Mouse (Mus musculus): ENCODE data around the gene Tmem43. TPM values are rescaled to one million over a fixed set of nuclear protein-coding genes. Genes with fewer than 3 reads are reported as not detected.

Tmem43 gene
- total RNA-seq, 2 experiments from 2014 or later: 38.5 to 46.8 TPM

DNA sequence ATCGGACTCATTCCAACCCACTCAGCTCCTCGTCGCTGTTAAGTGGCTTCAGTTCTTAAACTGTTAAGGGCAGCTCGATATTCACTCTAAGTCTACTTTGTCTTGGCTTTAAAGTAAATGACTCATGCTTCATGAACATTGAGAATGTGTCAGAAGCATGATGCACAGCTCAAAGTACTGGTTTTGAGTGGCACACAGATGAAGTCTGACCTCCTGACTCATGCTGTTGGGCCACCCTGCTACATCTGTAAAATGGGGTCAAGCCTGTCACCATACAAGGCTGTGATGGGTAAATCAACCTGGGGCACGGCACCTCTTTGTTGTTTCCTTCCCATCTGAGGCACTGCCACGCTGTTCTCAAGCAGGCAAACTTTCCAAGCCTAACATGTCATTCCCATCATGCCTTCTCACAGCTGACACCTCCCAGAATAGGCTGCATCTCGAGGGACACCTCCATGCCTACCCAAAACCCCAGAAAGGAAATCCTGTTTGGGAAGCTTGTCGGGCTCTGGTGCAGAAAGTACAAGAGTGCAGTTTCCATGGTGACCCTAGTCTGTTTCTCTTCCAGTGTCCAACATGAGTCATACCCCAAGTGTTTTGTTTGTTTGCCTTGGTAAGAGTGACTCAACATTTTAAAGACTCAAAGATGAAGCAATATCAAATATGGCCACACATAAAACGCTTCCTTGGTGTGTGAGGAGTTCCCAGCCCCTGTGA lies 15.2 kb downstream of the Tmem43 start:
- no peak for DNase-seq
- intact Hi-C loops (cut with DNase I): no loop called here

DNA sequence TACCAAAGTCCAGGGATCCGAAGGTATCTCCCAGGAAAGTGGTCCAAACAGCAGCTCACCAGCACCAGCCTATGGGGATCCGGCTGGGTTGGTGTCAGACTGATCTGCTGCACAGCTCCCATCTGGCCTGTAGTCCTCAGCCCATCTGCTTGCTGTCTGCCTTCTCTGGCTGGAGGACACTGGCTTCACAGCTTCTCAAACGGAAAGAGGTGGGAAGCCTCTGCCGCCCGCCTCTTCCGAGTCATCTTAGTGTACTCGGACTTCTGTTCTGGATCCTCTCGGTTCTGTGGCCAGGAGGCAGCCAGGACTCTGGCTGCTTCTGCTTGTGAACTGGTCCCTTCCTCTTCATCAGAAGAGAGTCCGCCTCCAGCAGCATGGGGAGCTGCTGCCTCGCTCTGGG lies 16.4 kb downstream of the Tmem43 start:
- intact Hi-C loops (cut with DNase I): no loop called here

DNA sequence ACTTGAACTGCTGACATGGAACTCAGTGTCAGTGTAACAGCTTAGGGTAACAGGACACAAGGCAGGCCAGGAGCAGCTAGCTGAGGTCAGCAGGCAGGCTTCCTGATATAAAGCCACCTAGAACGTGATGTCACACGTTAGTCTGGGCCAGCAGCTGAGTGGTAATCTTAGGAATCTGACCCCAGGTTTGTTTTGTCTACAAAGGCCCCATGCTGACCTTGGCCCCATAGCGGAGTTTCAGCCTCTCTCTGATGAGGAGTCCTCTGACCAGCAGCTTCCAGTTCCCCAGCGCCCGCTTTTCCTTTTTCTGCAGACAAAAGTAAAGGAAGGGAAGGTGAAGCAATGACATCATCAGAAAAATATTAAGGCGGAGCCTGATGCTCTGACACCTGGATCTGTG lies 17.5 kb downstream of the Tmem43 start:
- no peak for DNase-seq
- intact Hi-C loops (cut with DNase I): no loop called here

More for the DNA sequence above, 16.4 kb downstream of the Tmem43 start:
- DNase-seq: peak; percentile 16

DNA sequence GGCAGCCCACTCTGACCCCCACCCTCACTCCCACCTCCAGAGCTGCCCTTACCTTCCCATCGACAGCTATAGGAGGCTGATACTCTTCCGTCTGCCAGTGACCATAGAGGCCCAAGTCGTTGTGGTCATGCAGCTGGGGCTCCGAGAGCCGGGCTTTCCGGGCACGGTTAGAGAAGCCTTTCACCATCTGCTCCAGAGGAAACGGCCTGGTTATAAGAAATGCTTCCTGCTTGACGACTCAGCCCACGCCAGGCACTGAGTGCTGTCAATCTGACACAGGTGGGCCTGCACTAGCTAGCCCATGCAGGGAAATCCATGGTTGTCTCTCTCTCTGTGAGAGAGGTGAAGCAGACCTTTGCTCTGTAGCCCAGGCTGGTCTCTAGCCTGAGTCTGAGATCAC lies 19.6 kb downstream of the Tmem43 start:
- intact Hi-C loops (cut with DNase I): no loop called here
- no peak for DNase-seq

DNA sequence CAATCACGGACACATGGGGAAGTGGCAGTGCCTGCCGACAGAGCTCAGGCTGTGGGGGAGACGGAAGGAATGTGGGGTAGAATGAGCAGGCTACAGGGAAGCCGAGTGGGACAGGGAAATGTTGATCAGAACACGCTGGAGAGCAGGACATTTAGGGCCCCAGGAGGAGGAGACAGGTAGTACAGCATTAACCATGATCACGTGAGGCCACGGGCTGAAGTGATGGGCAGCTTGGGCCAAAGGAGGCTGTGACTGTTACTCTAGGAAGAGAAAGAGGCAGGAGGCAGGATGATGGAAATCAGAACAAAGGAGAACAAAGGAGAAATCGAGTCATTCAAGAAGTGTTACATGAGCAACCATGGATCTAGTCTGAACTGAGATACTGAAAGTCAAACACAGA lies 21.0 kb downstream of the Tmem43 start:
- DNase-seq: no peak
- intact Hi-C loops (cut with DNase I): no loop called here

DNA sequence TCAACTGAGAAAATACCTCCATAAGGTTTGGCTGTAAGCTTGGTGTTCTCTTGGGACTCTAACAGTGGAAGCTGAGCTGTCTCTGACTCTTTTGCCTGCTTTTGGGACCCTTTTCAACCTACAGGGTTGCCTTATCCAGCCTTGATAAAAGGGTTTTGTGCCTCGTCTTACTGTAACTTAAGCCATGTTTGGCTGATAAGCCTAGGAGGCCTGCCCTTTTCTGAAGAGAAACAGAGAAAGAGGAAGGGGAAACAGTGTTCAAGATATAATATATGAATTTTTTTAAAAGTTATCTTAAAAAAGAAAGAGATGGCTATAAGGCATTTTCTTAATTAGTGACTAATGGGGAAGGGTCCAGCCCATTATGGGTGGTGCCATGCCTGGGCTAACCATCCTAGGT lies 29.8 kb downstream of the Tmem43 start:
- intact Hi-C loops (cut with DNase I): no loop called here

DNA sequence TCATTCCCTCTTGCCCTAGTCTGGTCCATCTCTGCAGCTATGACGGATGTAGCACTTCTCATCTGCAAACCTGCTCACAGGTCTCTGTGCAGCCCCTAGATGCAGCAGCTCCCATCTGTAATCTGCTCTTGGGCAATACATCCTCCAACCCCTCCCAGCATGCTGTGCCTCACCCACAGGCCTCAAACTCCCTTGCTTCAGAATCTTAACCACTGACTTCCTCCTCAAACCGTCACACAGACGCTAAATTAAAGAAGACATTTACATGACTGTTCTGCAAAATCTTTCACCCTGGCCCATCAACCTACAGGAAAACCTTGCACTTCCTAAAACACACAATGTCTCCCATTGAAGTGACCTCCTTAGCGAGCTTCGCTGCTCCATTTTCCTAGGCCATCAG lies 32.5 kb downstream of the Tmem43 start:
- no peak for DNase-seq
- intact Hi-C loops (cut with DNase I): no loop called here

More for the DNA sequence above, 29.8 kb downstream of the Tmem43 start:
- DNase-seq: no peak

DNA sequence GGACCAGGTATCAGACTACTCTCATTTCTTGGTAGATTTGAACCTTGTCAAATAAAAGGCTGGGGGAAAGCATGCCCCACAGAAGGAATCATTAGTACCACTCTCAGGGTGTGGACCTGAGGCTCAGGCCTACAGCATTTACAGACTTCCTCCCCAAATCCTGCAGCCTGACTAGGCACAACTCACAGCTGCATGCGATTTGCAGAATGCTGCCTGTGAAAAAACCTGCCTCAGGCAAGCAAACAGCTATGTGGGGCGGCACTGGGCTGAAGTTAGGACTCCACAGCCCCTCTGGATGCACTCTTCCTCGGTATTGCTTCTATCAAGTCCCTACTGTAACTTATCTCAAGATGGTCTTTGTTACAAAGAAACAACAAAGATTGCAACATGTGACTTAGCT lies 34.5 kb downstream of the Tmem43 start:
- DNase-seq: no peak
- intact Hi-C loops (cut with DNase I): no loop called here

DNA sequence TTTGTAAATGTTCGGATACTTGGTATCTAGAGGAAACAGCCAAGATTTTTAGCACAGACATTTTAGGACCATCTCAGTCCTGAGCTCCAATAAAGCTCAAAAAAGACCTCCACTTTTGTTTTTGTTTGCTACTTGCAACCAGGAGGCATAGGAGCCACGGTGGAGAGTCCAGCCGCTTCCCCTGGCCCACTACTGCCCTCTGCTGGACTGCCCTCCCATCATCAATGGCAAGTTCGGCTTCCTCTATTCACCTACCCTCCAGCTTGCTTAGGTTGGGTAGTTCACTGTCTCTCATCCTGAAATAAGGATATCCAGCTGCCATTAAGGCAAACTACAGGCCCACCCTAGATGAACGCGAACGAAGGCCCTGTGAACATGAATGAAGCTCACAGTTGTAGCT lies 35.8 kb downstream of the Tmem43 start:
- intact Hi-C loops (cut with DNase I): no loop called here
- DNase-seq: peak; percentile 78

DNA sequence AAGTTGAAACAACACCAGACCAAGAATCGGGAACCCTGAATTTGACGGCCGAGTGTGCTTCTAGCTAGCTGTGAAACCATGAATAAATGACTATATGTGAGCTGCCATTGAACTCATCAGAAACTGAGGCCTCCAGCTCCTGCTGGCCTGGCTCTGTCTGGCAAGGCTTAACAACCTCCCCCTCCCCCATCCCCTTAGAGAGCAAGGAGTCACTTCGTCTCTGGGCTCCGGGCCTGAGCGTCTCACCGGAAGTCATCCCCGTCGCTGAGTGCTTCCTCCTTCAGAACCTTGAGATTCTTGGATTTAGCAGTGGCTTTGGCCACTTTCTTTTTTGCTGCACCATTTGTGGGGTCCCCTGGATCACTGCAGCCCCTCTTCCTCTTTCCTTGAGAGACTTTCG lies 36.7 kb downstream of the Tmem43 start:
- intact Hi-C loops (cut with DNase I): no loop called here
- no peak for DNase-seq

DNA sequence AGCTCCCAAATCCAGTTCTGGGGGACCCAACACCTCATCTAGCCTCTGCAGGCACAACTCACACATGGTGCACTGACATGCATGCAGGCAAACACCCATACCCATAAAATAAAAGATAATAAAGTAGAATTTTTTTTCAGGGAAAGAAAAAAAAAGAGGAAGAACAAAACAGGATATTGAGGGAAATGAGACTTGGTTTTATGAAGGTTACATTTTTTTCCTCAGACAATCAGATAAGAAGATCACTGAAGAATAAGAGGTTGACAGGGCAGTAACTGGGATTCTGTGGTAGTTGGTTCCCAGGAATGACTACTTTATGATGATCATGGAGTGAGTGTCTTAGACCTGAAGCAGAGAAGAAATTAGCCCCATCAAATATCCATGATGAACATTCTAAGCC lies 40.6 kb downstream of the Tmem43 start:
- no peak for DNase-seq
- intact Hi-C loops (cut with DNase I): no loop called here

DNA sequence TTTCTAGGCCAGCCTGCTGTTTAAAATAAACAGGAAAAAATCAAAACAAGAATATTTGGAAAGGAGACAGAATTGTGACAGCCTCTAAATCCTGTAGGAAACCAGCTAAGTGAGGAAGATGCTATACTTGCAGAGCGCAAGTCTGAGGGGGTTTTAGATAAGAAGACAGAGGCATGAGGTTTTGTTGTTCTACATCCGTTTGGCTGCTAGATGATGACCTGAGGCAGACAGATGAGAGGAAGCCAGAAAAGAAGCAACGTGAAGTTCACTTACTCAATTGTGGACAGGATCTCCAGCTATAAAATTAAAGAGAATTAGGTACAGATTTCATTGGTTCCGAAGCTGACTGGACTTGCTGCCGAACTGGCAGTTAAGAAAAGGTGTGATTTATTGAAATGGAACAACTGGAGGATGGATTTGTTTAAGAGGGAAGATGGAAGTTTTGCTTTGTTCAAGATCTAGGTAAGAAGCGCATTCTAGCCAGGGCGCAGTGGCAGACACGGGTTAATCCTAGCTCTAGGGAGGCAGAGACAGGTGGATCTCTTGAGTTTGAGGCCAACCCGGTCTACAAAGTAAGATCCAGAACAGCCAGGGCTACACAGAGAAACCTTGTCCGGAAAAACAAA lies 41.3 kb downstream of the Tmem43 start:
- intact Hi-C loops (cut with DNase I): no loop called here
- no peak for DNase-seq

DNA sequence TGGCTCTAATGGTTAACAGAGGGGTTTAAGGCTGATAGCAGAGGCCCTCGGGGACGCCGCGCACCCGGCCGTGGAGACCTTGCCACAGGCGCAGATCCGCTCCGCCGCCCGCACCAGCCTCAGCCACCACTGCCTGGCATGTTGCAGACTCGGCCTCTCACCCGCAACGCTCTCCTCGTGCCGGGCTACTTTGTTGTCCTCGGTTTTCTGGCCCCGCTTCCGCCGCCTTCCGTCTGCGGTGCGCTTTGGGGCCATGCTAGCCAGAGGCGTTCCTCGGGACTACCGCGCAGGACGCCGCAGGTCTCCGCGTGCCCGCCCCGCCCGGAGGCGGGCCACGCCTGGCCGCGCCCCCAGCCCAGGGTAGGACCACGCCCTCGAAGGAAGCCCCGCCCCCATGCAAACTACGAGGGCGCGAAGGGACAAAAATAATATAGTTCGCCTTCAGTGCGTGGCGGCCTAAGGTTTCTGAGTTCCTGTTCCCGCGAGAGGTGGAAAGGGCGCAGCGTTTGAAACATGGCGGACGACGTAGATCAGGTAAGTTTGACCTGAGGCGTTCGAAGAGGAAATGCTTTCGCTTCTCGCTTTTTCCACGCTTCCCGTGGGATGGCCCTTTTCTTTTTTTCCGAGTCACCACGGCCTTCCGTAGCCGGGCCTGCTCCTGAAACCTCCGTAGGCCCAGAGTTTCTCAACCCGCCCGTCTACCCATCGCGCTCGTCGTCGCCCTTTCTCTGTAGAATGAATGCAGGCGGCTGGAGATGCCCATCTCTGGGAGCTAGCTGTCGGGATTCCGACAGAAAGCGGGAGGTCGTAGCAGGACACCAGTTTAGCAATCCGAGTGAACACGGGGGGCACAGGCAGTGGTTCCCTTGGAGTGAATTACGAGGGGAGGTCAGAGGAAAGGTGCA lies 42.3 kb downstream of the Tmem43 start, which contains the start of the genes Xpc and Lsm3:
Xpc (minus strand) TSS at position 344 of the 905 bp plus-strand sequence.
Lsm3 (plus strand) TSS at position 384 of the 905 bp plus-strand sequence.
- peak; percentile 97 for DNase-seq
- intact Hi-C loops (cut with DNase I): no loop called here

DNA sequence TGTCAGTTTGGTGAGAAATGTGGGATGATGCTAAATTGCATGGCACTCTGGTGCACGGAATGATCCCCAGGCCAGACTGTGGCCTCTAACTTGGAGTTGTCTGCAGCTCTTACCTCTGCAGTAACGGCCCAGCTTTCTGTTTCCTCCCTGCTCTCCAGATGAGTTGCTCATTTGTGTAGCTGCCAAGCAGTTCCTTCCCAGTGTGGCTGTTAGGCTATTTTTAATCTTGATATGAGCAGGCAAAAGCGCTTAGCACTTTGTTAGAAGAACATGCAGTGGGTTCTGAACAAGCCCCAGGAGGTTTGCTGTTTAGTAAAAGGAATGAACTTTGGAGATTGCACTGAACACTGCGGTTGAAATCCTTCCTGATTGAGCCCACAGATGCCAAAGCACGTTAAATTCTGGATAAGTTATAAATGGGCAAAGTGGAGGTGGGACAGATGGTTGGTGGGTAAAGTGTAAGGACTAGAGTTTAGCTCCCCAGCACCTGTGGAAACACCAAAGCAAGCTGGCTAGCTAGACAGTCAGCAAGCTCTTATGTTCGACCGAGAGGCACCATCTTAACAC lies 45.0 kb downstream of the Tmem43 start:
- DNase-seq: no peak
- intact Hi-C loops (cut with DNase I): no loop called here

DNA sequence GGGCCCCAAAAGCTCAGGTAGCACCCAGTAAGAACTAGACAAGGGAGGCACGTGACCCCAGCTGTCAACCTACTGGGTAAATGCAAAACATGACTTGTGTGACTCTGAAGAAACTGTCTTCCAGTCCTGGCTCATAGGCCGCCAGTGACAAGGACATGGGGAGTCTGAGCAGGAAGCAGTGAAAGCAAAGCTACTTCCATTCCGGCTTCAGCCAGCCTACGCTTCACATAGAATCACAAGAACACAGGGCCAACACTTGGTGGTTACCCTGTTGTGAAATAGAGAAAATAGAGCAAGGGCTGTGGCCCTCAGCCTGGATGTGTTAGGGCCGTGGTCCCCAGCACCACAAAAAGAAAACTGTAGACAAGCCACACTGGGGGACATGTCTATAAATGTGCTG lies 49.3 kb downstream of the Tmem43 start:
- DNase-seq: no peak
- intact Hi-C loops (cut with DNase I): loop anchor here (10.0 kb wide), 1 partner anchor 372 kb away; no protein-coding TSS in a partner anchor

DNA sequence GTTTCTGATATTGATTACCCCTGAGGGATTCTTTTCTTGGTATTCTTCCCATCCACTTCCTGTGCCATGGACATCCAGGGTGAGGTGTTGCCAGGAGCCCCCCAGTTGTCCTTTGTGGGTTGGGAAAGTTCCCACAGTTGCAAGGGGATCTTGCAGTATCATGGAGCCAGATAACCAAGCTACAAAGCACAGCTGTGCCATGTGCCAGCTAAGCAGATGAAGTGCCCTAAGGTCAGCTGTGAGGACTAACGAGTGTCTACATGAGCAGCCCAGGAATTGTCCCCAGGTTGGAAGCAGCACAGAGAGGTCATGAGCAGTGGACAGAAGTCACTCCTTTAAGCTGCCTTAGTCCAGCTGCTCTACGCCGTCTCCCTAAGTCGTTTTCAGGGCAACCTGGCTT lies 52.0 kb downstream of the Tmem43 start:
- DNase-seq: no peak
- intact Hi-C loops (cut with DNase I): loop anchor here (5.0 to 10.0 kb wide), 3 partner anchors 217 to 369 kb away; no protein-coding TSS in a partner anchor

DNA sequence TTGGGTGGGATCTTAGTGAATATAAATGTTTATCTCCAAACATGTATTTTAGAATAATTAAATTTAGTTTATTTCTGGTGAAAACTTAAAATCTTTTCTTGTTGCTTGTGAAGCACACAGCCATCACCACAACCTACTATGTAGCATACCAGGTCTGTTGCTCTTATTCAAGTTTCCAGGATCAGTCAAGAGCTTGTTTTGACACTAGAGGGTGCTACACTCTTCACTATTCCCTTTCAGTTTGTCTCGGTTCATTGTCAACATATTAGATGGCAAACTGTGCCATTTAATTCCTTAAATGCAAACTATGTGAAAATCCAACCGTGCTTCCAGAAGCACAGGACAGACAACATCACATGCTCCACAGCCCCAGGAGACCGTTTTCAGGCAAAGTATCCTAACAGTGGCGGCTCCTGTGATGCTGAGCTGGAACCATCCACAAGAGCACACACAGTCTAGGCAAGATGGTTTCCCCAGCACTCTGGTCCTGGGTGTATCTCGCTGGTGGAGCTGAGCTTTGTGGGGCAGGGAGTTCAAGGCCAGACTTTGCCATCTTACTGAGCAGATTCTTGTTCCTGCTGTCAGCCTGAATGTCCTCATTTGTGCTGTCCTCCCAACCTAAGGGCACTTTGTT lies 53.8 kb downstream of the Tmem43 start:
- DNase-seq: no peak
- intact Hi-C loops (cut with DNase I): loop anchor here (5.0 to 10.0 kb wide), 3 partner anchors 215 to 367 kb away; no protein-coding TSS in a partner anchor

DNA sequence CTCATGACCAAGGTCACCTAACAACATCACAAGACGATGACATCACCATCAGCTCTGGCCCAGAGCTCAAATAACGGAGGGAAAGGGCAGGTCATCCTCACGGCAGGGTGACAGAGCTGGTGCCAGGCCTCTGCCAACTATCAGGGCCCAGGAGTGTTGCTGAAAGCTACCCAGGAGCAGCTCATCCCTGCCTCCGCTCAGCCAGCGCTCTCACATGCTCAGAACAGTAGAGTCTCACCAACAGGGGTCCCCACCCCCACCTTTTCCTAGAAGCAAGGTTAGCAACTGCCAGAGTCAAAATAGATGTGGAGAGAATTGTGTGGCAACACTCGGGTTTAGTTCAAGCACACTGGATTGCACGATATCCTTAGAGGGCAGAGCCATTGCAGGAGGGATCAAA lies 54.8 kb downstream of the Tmem43 start:
- intact Hi-C loops (cut with DNase I): loop anchor here (5.0 to 10.0 kb wide), 3 partner anchors 214 to 367 kb away; no protein-coding TSS in a partner anchor
- no peak for DNase-seq

DNA sequence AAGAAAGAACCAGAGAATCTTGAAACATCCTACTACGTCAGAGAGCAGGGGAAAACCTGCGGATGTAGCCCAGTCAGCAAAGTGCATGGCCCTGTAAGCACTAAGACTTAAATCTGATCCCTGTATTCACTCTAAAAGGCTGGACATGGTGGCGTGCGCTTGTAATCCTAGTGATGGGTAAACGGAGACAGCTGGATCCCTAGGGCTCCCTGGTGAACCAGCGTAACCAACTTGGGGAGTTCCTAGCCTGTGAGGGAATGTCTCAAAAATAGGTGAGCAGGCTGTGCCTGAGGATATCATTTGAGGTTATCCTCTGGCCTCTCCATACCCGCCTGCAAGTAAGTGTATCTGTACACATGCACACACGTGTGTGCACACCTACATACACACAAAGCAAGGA lies 57.2 kb downstream of the Tmem43 start:
- DNase-seq: no peak
- intact Hi-C loops (cut with DNase I): no loop called here

DNA sequence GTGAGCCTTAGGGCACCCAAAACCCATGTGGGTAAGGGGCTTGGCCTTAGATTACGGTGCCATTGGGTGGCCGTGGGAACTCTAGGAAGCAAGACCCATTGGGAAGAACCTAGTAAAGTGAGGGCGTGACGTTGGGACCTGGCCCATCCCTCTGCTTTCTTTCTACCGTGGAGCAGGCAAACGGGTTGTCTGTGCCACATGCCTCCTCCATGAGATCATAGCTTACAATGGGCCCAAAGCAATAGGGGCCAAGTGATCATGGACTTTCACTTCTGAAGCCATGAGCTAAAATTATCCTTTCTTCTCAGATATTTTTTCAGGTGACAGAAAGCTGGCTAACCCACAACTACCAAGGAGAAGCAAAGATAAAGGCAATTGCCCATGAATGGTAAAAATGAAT lies 57.8 kb downstream of the Tmem43 start:
- intact Hi-C loops (cut with DNase I): no loop called here
- DNase-seq: no peak

Measured in left cerebral cortex, postnatal 4 days (tissue).